Mouse (Mus musculus) liver, adult 2 months (tissue): ENCODE results near the gene Bglap. TPM values are rescaled to one million over a fixed set of nuclear protein-coding genes. Genes with fewer than 3 reads are reported as not detected.

Experiments
- DNase-seq: peaks from one replicate; pipeline ENCODE4 v3.0.0-alpha.2; 2011; ENCODE audit warnings: low read depth, low spot score; ENCODE audit errors: extremely low read depth
- H3K27ac ChIP-seq: fragments of 200-500 bp; replicated peaks from 2 replicates; pipeline ENCODE4 v1.5.1; 2012; ENCODE audit warnings: low read depth, mild to moderate bottlenecking, control low read depth, inconsistent platforms, low read length; ENCODE audit not compliant: insufficient read depth
- H3K27me3 ChIP-seq: fragments of 200-500 bp; 2 replicates; pipeline ENCODE4 v1.6.1; 2012; ENCODE audit warnings: mild to moderate bottlenecking, moderate library complexity, low read length, inconsistent platforms; ENCODE audit not compliant: control insufficient read depth, insufficient read depth
- H3K36me3 ChIP-seq: fragments of 200-500 bp; 2 replicates; pipeline ENCODE4 v1.6.1; 2012; ENCODE audit warnings: low read length, inconsistent platforms; ENCODE audit not compliant: control insufficient read depth, insufficient read depth
- H3K4me1 ChIP-seq: fragments of 200-500 bp; 2 replicates; pipeline ENCODE4 v1.6.1; 2011; ENCODE audit warnings: low read length; ENCODE audit not compliant: control insufficient read depth, insufficient read depth
- H3K4me3 ChIP-seq: fragments of 200-500 bp; 2 replicates; pipeline ENCODE4 v1.5.1; 2011; ENCODE audit warnings: low read depth, mild to moderate bottlenecking, control low read depth, low read length, moderate library complexity; ENCODE audit not compliant: insufficient read depth
- H3K79me2 ChIP-seq: fragments of 200-500 bp; 2 replicates; pipeline ENCODE4 v1.6.1; 2012; ENCODE audit warnings: inconsistent platforms, mild to moderate bottlenecking, low read length, moderate library complexity; ENCODE audit not compliant: control insufficient read depth, insufficient read depth
- H3K9ac ChIP-seq: fragments of 200-500 bp; 2 replicates; pipeline ENCODE4 v1.6.1; 2012; ENCODE audit warnings: low read depth, mild to moderate bottlenecking, control low read depth, inconsistent platforms, low read length
- CTCF ChIP-seq: fragments of 200-500 bp; IDR thresholded peaks from 2 replicates; pipeline ENCODE4 v1.5.1; 2011; ENCODE audit warnings: low read depth, low read length, control low read depth
- POLR2A ChIP-seq: fragments of 200-500 bp; IDR thresholded peaks from 2 replicates; pipeline ENCODE4 v1.6.1; 2011; ENCODE audit warnings: low read length, control low read depth; ENCODE audit not compliant: insufficient read depth; ENCODE audit errors: extremely low read depth
- WGBS: fragments of 180-500 bp; shearing (Covaris S2); methylation state at CpG from one replicate; pipeline ENCODE4 v1.1.7; 2018; 5-methylcytosine and 5-hydroxymethylcytosine counted together
- polyA plus RNA-seq: library from polyadenylated mRNA; depleted of rRNA; stranded (reverse); fragments of >200 nt; gene quantifications from 2 replicates; pipeline ENCODE4 v1.2.3, GENCODE M21; 2012
- total RNA-seq: library from RNA; depleted of rRNA; stranded (reverse); fragments of >200 nt; gene quantifications from 2 replicates; pipeline ENCODE4 v1.2.3, GENCODE M21; 2014

Bglap gene
- total and polyA plus RNA-seq, 2 experiments: not detected

GRCm38 (mm10) chr3:88424605-88425329 is 40.5 kb upstream of the Bglap start, which contains the start of gene Slc25a44:
TSS of gene Slc25a44 (minus strand) at chr3:88425139.
- Histone ChIP-seq H3K27ac (peak within 1 kb of the TSS; percentile 89), H3K4me3 (peak within 1 kb of the TSS; percentile 77), H3K9ac (peak within 1 kb of the TSS; percentile 78), H3K79me2 (peaks cover 28% of the 10 kb centered on the region), H3K27me3 (no peaks in the 10 kb centered on the region), H3K4me1 (peaks cover 28% of the 10 kb centered on the region), H3K36me3 (peaks cover 6% of the 10 kb centered on the region; the same call in 1 of the 2 replicates)
- TF ChIP-seq POLR2A (peak; percentile 90; the same call in 1 of the 2 replicates), CTCF (no peak)
- peak; percentile 99 for DNase-seq
- WGBS: under 1% methylated on average over 35 of the region's 35 CpGs

DNA sequence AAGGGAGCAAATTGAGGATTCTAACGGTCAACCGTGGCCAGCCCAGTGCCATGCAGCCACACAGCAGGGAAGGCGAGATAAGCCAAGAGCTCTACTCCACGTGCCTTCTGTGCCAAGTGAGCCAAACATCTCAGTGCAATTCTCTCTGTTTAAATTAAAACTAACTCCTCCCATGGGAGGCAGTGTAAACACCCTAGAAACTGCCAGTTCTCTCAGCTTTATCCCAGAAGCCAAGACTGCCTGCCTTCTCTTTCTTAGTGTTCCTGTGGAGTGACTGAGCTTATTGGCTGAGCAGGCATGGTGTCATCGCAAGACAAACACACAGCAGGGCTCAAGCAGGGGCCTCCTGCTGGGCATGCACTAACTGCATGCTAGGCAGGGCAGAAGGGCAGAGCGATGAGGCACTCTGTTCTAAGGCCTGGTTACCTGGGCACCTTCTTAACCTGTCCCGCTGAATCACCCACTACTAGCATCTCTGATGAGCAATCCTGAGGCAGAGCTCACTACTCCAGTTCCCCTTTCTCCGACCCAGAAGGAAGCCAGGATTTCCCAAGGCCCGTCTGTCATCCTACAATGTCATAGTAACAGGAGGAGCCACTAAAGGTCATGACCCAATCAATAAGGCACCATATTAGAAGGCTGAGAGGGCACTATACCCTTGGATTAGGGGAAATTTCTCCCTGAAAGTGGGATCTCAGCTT is 37.9 kb upstream of the Bglap start:
- 17% methylated on average over 9 of the region's 9 CpGs for whole genome bisulfite sequencing
- H3K27me3 ChIP-seq: no peaks in the 10 kb centered on the region
- peak overlapping the region; percentile 42 for H3K9ac ChIP-seq
- peak; percentile 100 for DNase-seq
- peaks cover 36% of the 10 kb centered on the region for H3K4me1 ChIP-seq
- TF ChIP-seq CTCF (no peak; the same call in 1 of the 2 replicates), POLR2A (peak; percentile 10; the same call in 1 of the 2 replicates)
- peaks cover 7% of the 10 kb centered on the region; the same call in 1 of the 2 replicates for H3K36me3 ChIP-seq
- H3K79me2 ChIP-seq: peaks cover 51% of the 10 kb centered on the region
- no peak overlapping the region for H3K4me3 ChIP-seq
- peak overlapping the region; percentile 89 for H3K27ac ChIP-seq

DNA sequence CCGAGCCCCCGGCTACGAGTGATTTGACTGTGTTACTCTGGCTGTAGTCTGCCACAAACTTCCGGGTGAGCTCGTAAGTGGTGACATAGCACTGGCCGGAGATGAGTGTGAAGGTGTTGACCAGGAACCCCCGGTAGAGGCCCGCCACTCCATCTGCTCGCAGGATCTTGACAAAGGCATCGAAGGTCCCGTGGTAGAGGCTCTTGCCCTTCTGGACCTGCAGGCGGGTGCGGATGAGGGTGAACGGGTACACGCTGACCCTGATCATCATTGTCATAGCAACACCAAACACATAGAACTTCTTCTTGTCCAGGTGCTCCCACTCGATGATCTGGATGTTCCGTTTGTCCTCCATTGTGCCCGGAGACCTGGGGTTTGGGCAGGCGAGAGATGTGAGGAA is 36.5 kb upstream of the Bglap start:
- Histone ChIP-seq H3K79me2 (peaks cover 51% of the 10 kb centered on the region), H3K27ac (peak overlapping the region; percentile 77), H3K4me1 (peaks cover 45% of the 10 kb centered on the region), H3K4me3 (no peak overlapping the region), H3K36me3 (peaks cover 7% of the 10 kb centered on the region; the same call in 1 of the 2 replicates), H3K9ac (no peak overlapping the region), H3K27me3 (no peaks in the 10 kb centered on the region)
- 83% methylated on average over 19 of the region's 19 CpGs for WGBS
- DNase-seq: peak; percentile 42
- TF ChIP-seq POLR2A (no peak), CTCF (no peak)

GRCm38 (mm10) chr3:88418016-88418415 is 33.8 kb upstream of the Bglap start:
- H3K36me3 ChIP-seq: peaks cover 7% of the 10 kb centered on the region; the same call in 1 of the 2 replicates
- DNase-seq: no peak
- TF ChIP-seq POLR2A (no peak), CTCF (no peak)
- H3K27ac ChIP-seq: peak overlapping the region; percentile 38
- peaks cover 44% of the 10 kb centered on the region for H3K79me2 ChIP-seq
- H3K4me1 ChIP-seq: peaks cover 54% of the 10 kb centered on the region
- no peak overlapping the region for H3K9ac ChIP-seq
- H3K4me3 ChIP-seq: no peak overlapping the region
- WGBS: 61% methylated on average over 6 of the region's 6 CpGs
- no peaks in the 10 kb centered on the region for H3K27me3 ChIP-seq

DNA sequence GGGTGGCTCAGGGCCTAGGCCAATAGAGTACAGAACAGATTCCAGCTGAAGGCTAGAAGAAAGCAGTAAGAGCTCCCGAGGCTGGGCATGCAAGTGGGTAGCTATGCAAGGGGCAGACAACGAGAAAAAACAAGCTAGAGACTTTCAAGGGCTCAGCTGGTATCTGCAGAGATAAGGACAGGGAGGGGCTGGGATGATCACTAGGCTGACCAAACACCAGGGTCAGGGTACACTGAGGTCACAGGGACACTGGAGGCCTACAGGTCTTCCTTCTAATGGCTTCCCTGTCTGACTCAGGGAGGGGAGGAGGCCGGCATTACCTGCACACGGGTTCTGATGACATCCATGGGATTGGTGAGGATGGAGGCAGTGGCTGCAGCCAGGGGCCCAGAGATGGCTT is 31.4 kb upstream of the Bglap start:
- TF ChIP-seq POLR2A (no peak), CTCF (no peak)
- H3K4me1 ChIP-seq: peaks cover 57% of the 10 kb centered on the region
- WGBS: 11% methylated on average over 4 of the region's 4 CpGs
- H3K9ac ChIP-seq: 0 out of 2 replicates have a peak overlapping the region, but pooled peaks have one; percentile 26
- DNase-seq: peak; percentile 92
- peaks cover 36% of the 10 kb centered on the region for H3K79me2 ChIP-seq
- peaks cover 7% of the 10 kb centered on the region; the same call in 1 of the 2 replicates for H3K36me3 ChIP-seq
- H3K4me3 ChIP-seq: no peak overlapping the region
- H3K27me3 ChIP-seq: no peaks in the 10 kb centered on the region
- H3K27ac ChIP-seq: peak overlapping the region; percentile 81
